In genomic region chr17:46162551-46162950, GRCm38 (mm10) we compare ENCODE assay signal across 9 mouse cellular contexts. TPM values are rescaled to one million over a fixed set of nuclear protein-coding genes. Genes with fewer than 3 reads are reported as not detected.
DNase-seq lines count a peak whose midpoint lies in the region; ATAC-seq and TF ChIP-seq lines count a peak whose summit lies in the region.
"Had no signal": no experiment of that assay in that cellular context is flagged by ENCODE, and none has a peak within 500 bp of the region (broad histone marks: within the 10 kb centered on the region; RNA-seq: fewer than 3 reads in every experiment).

No protein-coding gene starts in this region.

- H3K4me1 ChIP-seq in lung, adult 2 months (ENCODE audit: control insufficient read depth, insufficient read depth, low read length): peaks cover 4% of the 10 kb centered on the region; the same call in 1 of the 2 replicates
- peaks cover 16% of the 10 kb centered on the region for H3K4me1 ChIP-seq in brown adipose tissue, adult 24 weeks (ENCODE audit: control insufficient read depth, insufficient read depth, insufficient read length, low read length)
- peaks cover 14% of the 10 kb centered on the region for H3K4me1 ChIP-seq in midbrain, embryonic 14.5 days (ENCODE audit: control insufficient read depth, insufficient read depth, low read length)

- no peak overlapping the region for H3K9ac ChIP-seq in midbrain, embryonic 14.5 days (replicated peaks; ENCODE audit: low read length)

- peak overlapping the region; percentile 78 for H3K4me2 ChIP-seq in midbrain, embryonic 14.5 days (ENCODE audit: low read length)

- 55% methylated on average over 7 of the region's 7 CpGs for WGBS in lung, adult 2 months
- 95% methylated on average over 7 of the region's 7 CpGs for WGBS in midbrain, embryonic 14.5 days

- no peaks in the 10 kb centered on the region for H3K27me3 ChIP-seq in midbrain, embryonic 14.5 days (ENCODE audit: control insufficient read depth, insufficient read depth, low read length)

- TF ChIP-seq POLR2A in lung, adult 2 months (IDR thresholded peaks at IDR 0.05; ENCODE audit: borderline replicate concordance, extremely low read depth, low read depth, low read length): no peak

- H3K27ac ChIP-seq in gastrocnemius, adult 2 months: peak overlapping the region; percentile 67
- peak overlapping the region; percentile 81 for H3K27ac ChIP-seq in brown adipose tissue, adult 24 weeks (replicated peaks; ENCODE audit: low read depth, low read length)
- H3K27ac ChIP-seq in midbrain, embryonic 14.5 days (replicated peaks; ENCODE audit: low read depth, low read length): no peak overlapping the region

- peaks cover 38% of the 10 kb centered on the region for H3K36me3 ChIP-seq in midbrain, embryonic 14.5 days (ENCODE audit: control insufficient read depth, insufficient read depth, low read length)

- intact Hi-C loops in gastrocnemius, adult 2 months (cut with DNase I): no loop called here

- ATAC-seq in midbrain, embryonic 14.5 days (ENCODE audit: low FRiP score, low TSS enrichment): no peak

- peak overlapping the region; percentile 56 for H3K4me3 ChIP-seq in gastrocnemius, adult 2 months
- H3K4me3 ChIP-seq in lung, adult 2 months (replicated peaks; ENCODE audit: extremely low read depth, low read depth, low read length): peak overlapping the region; percentile 57
- H3K4me3 ChIP-seq in brown adipose tissue, adult 24 weeks (ENCODE audit: insufficient read depth, low read depth, low read length): peak overlapping the region; percentile 47
- no peak overlapping the region for H3K4me3 ChIP-seq in midbrain, embryonic 14.5 days (replicated peaks; ENCODE audit: low read depth, low read length)

- DNase-seq in gastrocnemius, adult 2 months: no peak
- DNase-seq in gastrocnemius, adult 18-20 months (ENCODE audit: low spot score): no peak
- DNase-seq in lung, adult 2 months: no peak
- no peak for DNase-seq in lung, adult 18-20 months
- no peak for DNase-seq in midbrain, embryonic 14.5 days
- DNase-seq in embryo, embryonic 10 days (ENCODE audit: low spot score): no peak
- DNase-seq in right cerebral cortex, adult 18-20 months: no peak

- H3K9me3 ChIP-seq in midbrain, embryonic 14.5 days (ENCODE audit: control insufficient read depth, low read length): no peaks in the 10 kb centered on the region

- TF ChIP-seq CTCF in gastrocnemius, adult 2 months (IDR thresholded peaks at IDR 0.05): no peak
- TF ChIP-seq CTCF in lung, adult 2 months (IDR thresholded peaks at IDR 0.05; ENCODE audit: insufficient read depth, low read length): no peak

RNA-seq across cellular contexts. Expression of gene Gtpbp2, which starts 1.7 kb away (rescaled TPM):
- total RNA-seq in gastrocnemius, adult 2 months (2021): 10 to 100 TPM; 52.7 to 55.2 TPM
- 10 to 100 TPM; 41.0 to 41.4 TPM for total RNA-seq in gastrocnemius, adult 18-20 months (2021)
- polyA plus RNA-seq in lung, adult 2 months (2012; rRNA removed): 134 and 161 TPM in 2 replicates
- 19.3 and 23.4 TPM in 2 replicates for polyA plus RNA-seq in brown adipose tissue, adult 24 weeks (2012; ENCODE audit: insufficient read depth, insufficient read length, missing spikeins)
- 27.2 and 35.4 TPM in 2 replicates for polyA plus RNA-seq in midbrain, embryonic 14.5 days (2014; fragmentation: Nextera tagmentation; extraction: Ambion mirVana)

RNA-seq across cellular contexts. Expression of gene Mad2l1bp, which starts 9.2 kb away (rescaled TPM):
- 10 to 100 TPM; 20.8 to 25.1 TPM for total RNA-seq in gastrocnemius, adult 2 months (2021)
- total RNA-seq in gastrocnemius, adult 18-20 months (2021): 10 to 100 TPM; 16.6 to 19.3 TPM
- polyA plus RNA-seq in lung, adult 2 months (2012; rRNA removed): 13.1 and 13.8 TPM in 2 replicates
- polyA plus RNA-seq in brown adipose tissue, adult 24 weeks (2012; ENCODE audit: insufficient read depth, insufficient read length, missing spikeins): 4.2 and 4.9 TPM in 2 replicates
- polyA plus RNA-seq in midbrain, embryonic 14.5 days (2014; fragmentation: Nextera tagmentation; extraction: Ambion mirVana): 22.4 and 22.8 TPM in 2 replicates

RNA-seq across cellular contexts. Expression of gene Rsph9, which starts 18.5 kb away (rescaled TPM):
- total RNA-seq in gastrocnemius, adult 2 months (2021): under 1 TPM; 0.47 to 0.61 TPM
- total RNA-seq in gastrocnemius, adult 18-20 months (2021): under 1 TPM; 0.47 to 0.57 TPM
- polyA plus RNA-seq in lung, adult 2 months (2012; rRNA removed): 26.0 and 28.1 TPM in 2 replicates
- polyA plus RNA-seq in brown adipose tissue, adult 24 weeks (2012; ENCODE audit: insufficient read depth, insufficient read length, missing spikeins): 1.3 TPM in 1 of 2 replicates, not detected in the other
- polyA plus RNA-seq in midbrain, embryonic 14.5 days (2014; fragmentation: Nextera tagmentation; extraction: Ambion mirVana): 38.8 and 58.1 TPM in 2 replicates
- total RNA-seq: granulocyte monocyte progenitor cell, adult 5-6 weeks had no signal

RNA-seq across cellular contexts. Expression of gene Polh, which starts 39.9 kb away (rescaled TPM):
- 10 to 100 TPM; 11.8 to 14.1 TPM for total RNA-seq in gastrocnemius, adult 2 months (2021)
- 10 to 100 TPM; 12.0 to 12.7 TPM for total RNA-seq in gastrocnemius, adult 18-20 months (2021)
- polyA plus RNA-seq in lung, adult 2 months (2012; rRNA removed): 3.4 and 4.2 TPM in 2 replicates
- 4.3 and 5.3 TPM in 2 replicates for polyA plus RNA-seq in brown adipose tissue, adult 24 weeks (2012; ENCODE audit: insufficient read depth, insufficient read length, missing spikeins)
- 5.9 and 6.3 TPM in 2 replicates for polyA plus RNA-seq in midbrain, embryonic 14.5 days (2014; fragmentation: Nextera tagmentation; extraction: Ambion mirVana)

RNA-seq across cellular contexts. Expression of gene Xpo5, which starts 40.0 kb away (rescaled TPM):
- total RNA-seq in gastrocnemius, adult 2 months (2021): 10 to 100 TPM; 10.8 to 12.2 TPM
- 1 to 10 TPM; 9.0 to 9.6 TPM for total RNA-seq in gastrocnemius, adult 18-20 months (2021)
- 15.2 and 19.6 TPM in 2 replicates for polyA plus RNA-seq in lung, adult 2 months (2012; rRNA removed)
- polyA plus RNA-seq in brown adipose tissue, adult 24 weeks (2012; ENCODE audit: insufficient read depth, insufficient read length, missing spikeins): 8.5 and 9.2 TPM in 2 replicates
- polyA plus RNA-seq in midbrain, embryonic 14.5 days (2014; fragmentation: Nextera tagmentation; extraction: Ambion mirVana): 42.3 and 54.3 TPM in 2 replicates

Comparison
In these comparisons a context has a peak if more than half of its experiments do, and no peak if none do; other contexts are left out.
1. RNA of gene Rsph9, which starts 18.5 kb away (polyA plus RNA-seq): 38.8 to 58.1 TPM in midbrain, embryonic 14.5 days and 26.0 to 28.1 TPM in lung, adult 2 months; 1.3 TPM in brown adipose tissue, adult 24 weeks; every median in the first group is over 10 times any median in the second.